Mouse (Mus musculus) lung, adult 2 months (tissue): Measurements from ENCODE around the gene Sart3.

Experiments used
- CTCF ChIP-seq: fragments of 200-500 bp; IDR thresholded peaks from 2 replicates; pipeline ENCODE4 v1.5.1; 2011; ENCODE audit warnings: mild to moderate bottlenecking, low read length, control low read depth; ENCODE audit not compliant: insufficient read depth
- POLR2A ChIP-seq: fragments of 200-500 bp; IDR thresholded peaks from 2 replicates; pipeline ENCODE4 v1.6.1; 2011; ENCODE audit warnings: low read depth, mild to moderate bottlenecking, control low read depth, low read length, borderline replicate concordance; ENCODE audit errors: extremely low read depth

DNA sequence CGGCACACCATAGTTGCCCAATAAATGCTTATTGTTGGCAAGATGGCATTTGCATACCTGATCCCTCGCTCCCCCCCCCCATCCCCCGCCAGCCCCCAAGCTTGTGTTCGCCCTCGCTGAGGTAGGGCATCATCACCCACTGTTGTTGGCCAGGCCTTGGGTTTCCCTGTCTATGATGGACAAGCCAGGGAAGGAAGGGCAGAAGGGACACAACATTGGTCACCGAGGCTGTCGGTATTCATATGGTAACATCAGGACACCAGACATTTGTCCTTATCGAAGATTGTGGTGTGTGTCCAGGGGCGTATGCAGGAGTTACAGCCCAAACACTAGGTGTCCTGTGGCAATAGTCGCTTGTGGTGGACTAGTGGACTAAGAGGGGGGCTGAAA, 36.2 kb downstream of the Sart3 start:
- TF ChIP-seq CTCF (no peak), POLR2A (no peak)
